Mouse (Mus musculus) C2C12 (cell line): ENCODE data around the gene Nsun5.

Experiments used
- CEBPB ChIP-seq: IDR thresholded peaks from one replicate; pipeline ENCODE4 v1.6.1; 2011; ENCODE audit warnings: low read depth, mild to moderate bottlenecking, control low read depth, moderate library complexity
- CTCF ChIP-seq: IDR thresholded peaks from one replicate; pipeline ENCODE4 v1.5.1; 2011; ENCODE audit not compliant: control insufficient read depth, insufficient read depth, insufficient read length
- FOSL1 ChIP-seq: IDR thresholded peaks from one replicate; pipeline ENCODE4 v1.8.0; 2011; ENCODE audit warnings: mild to moderate bottlenecking, low read length; ENCODE audit not compliant: poor library complexity, insufficient read depth, severe bottlenecking
- MAX ChIP-seq: IDR thresholded peaks from one replicate; pipeline ENCODE4 v1.6.1; 2011; ENCODE audit warnings: mild to moderate bottlenecking, control low read depth
- MYOD1 ChIP-seq: IDR thresholded peaks from one replicate; pipeline ENCODE4 v1.6.1; 2011; ENCODE audit warnings: low read depth; ENCODE audit not compliant: control insufficient read depth, insufficient read length
- MYOG ChIP-seq: IDR thresholded peaks from one replicate; pipeline ENCODE4 v1.6.1; 2011; ENCODE audit not compliant: control insufficient read depth, insufficient read length; ENCODE audit errors: extremely low read depth
- USF1 ChIP-seq: IDR thresholded peaks from one replicate; pipeline ENCODE4 v1.6.1; 2011; ENCODE audit warnings: low read depth, mild to moderate bottlenecking, control low read depth, moderate library complexity

GRCm38 (mm10) chr5:135351606-135352005, 18.1 kb upstream of the Nsun5 start:
- TF ChIP-seq CTCF, result no peak
- no peak for TF ChIP-seq USF1
- TF ChIP-seq CEBPB, result no peak
- TF ChIP-seq MYOD1, result no peak
- TF ChIP-seq MAX, result no peak
- no peak for TF ChIP-seq MYOG
- no peak for TF ChIP-seq FOSL1
